Mouse (Mus musculus): ENCODE measurements around the gene Commd3. TPM values are rescaled to one million over a fixed set of nuclear protein-coding genes. Genes with fewer than 3 reads are reported as not detected.

Gene Commd3
- 100 to 1,000 TPM; 117 to 119 TPM for total RNA-seq (2021)
- long read RNA-seq, experiment 1, transcript Commd3-201 (8 exons, 935 nt), result major isoform, 94 of 107 reads
- long read RNA-seq, experiment 1, partial matches to known transcripts, result 0 of 107 reads
- long read RNA-seq, experiment 1, other reads (novel, unspliced or antisense), result 11 of 107 reads
- long read RNA-seq, experiment 2, transcript Commd3-201 (8 exons, 935 nt), result major isoform, 80 of 90 reads
- long read RNA-seq, experiment 2, partial matches to known transcripts, result 3 of 90 reads
- long read RNA-seq, experiment 2, other reads (novel, unspliced or antisense), result 7 of 90 reads

GRCm38 (mm10) chr2:18672133-18672765 lies at the start of gene Commd3:
Commd3 (plus strand) TSS chr2:18672384.
- DNase-seq (ENCODE audit: low spot score in 2 of 2), result peak; percentile 95 to 97

- no peak for DNase-seq (ENCODE audit: low spot score in 2 of 2)
Measured at GRCm38 (mm10) chr2:18623219-18623618, 49.0 kb upstream of the Commd3 start.

GRCm38 (mm10) chr2:18630547-18630946 lies 41.6 kb upstream of the Commd3 start:
- DNase-seq (ENCODE audit: low spot score in 2 of 2), result no peak

GRCm38 (mm10) chr2:18635052-18635451 lies 37.1 kb upstream of the Commd3 start:
- peak in 1 of 2 experiments; percentile 32 for DNase-seq (ENCODE audit: low spot score in 2 of 2)

- no peak for DNase-seq (ENCODE audit: low spot score in 2 of 2)
Measured at GRCm38 (mm10) chr2:18648563-18648962, 23.6 kb upstream of the Commd3 start.

- DNase-seq (ENCODE audit: low spot score in 2 of 2), result no peak
Measured at GRCm38 (mm10) chr2:18654821-18655220, 17.4 kb upstream of the Commd3 start.

GRCm38 (mm10) chr2:18664003-18664402 lies 8.2 kb upstream of the Commd3 start:
- no peak for DNase-seq (ENCODE audit: low spot score in 2 of 2)

GRCm38 (mm10) chr2:18671041-18671440 lies 1.1 kb upstream of the Commd3 start:
- DNase-seq (ENCODE audit: low spot score in 2 of 2), result no peak

- no peak for DNase-seq (ENCODE audit: low spot score in 2 of 2)
Measured at GRCm38 (mm10) chr2:18672766-18673164, 581 bp downstream of the Commd3 start.

- DNase-seq (ENCODE audit: low spot score in 2 of 2), result no peak
Measured at GRCm38 (mm10) chr2:18673766-18674165, 1.6 kb downstream of the Commd3 start.

- DNase-seq (ENCODE audit: low spot score in 2 of 2), result no peak
Measured at GRCm38 (mm10) chr2:18674193-18674902, 2.2 kb downstream of the Commd3 start.

GRCm38 (mm10) chr2:18675681-18676456 lies 3.7 kb downstream of the Commd3 start:
- no peak for DNase-seq (ENCODE audit: low spot score in 2 of 2)

- peak; percentile 70 to 78 for DNase-seq (ENCODE audit: low spot score in 2 of 2)
Measured at GRCm38 (mm10) chr2:18676457-18676935, 4.3 kb downstream of the Commd3 start.

- DNase-seq (ENCODE audit: low spot score in 2 of 2), result peak; percentile 39 to 68
Measured at GRCm38 (mm10) chr2:18676936-18677491, 4.8 kb downstream of the Commd3 start, which contains the start of gene Bmi1. Bmi1 (plus strand) TSS chr2:18677018.

- DNase-seq (ENCODE audit: low spot score in 2 of 2), result peak in 1 of 2 experiments; percentile 64
Measured at GRCm38 (mm10) chr2:18677631-18678471, 5.7 kb downstream of the Commd3 start.

GRCm38 (mm10) chr2:18679701-18680100 lies 7.5 kb downstream of the Commd3 start:
- DNase-seq (ENCODE audit: low spot score in 2 of 2), result no peak

- DNase-seq (ENCODE audit: low spot score in 2 of 2), result no peak
Measured at GRCm38 (mm10) chr2:18680501-18680900, 8.3 kb downstream of the Commd3 start.

- peak in 1 of 2 experiments; percentile 45 for DNase-seq (ENCODE audit: low spot score in 2 of 2)
Measured at GRCm38 (mm10) chr2:18680961-18681360, 8.8 kb downstream of the Commd3 start.

GRCm38 (mm10) chr2:18684062-18684461 lies 11.9 kb downstream of the Commd3 start:
- no peak for DNase-seq (ENCODE audit: low spot score in 2 of 2)

- no peak for DNase-seq (ENCODE audit: low spot score in 2 of 2)
Measured at GRCm38 (mm10) chr2:18686386-18686785, 14.2 kb downstream of the Commd3 start.
